Mouse (Mus musculus) liver, embryonic 12.5 days (tissue): Measurements from ENCODE around the gene Nck1. TPM values are rescaled to one million over a fixed set of nuclear protein-coding genes. Genes with fewer than 3 reads are reported as not detected.

Source experiments
- ATAC-seq: fragments of 200-750 bp; cut with Nextera tagmentation; 2 replicates; pipeline ENCODE4 v1.8.0; 2017; ENCODE audit warnings: moderate number of reproducible peaks, mild to moderate bottlenecking, moderate library complexity
- H3K27ac ChIP-seq: fragments of 300-500 bp; sonication (generic); 2 replicates; pipeline ENCODE4 v1.5.1; 2016; ENCODE audit warnings: mild to moderate bottlenecking
- H3K27me3 ChIP-seq: fragments of 300-500 bp; sonication (generic); replicated peaks from 2 replicates; pipeline ENCODE4 v1.6.1; 2016; ENCODE audit warnings: mild to moderate bottlenecking, moderate library complexity
- H3K36me3 ChIP-seq: fragments of 300-500 bp; sonication (generic); 2 replicates; pipeline ENCODE4 v1.6.1; 2016; ENCODE audit warnings: mild to moderate bottlenecking, moderate library complexity
- H3K4me1 ChIP-seq: fragments of 300-500 bp; sonication (generic); 2 replicates; pipeline ENCODE4 v1.6.1; 2016
- H3K4me2 ChIP-seq: fragments of 300-500 bp; sonication (generic); 2 replicates; pipeline ENCODE4 v1.6.1; 2016; ENCODE audit warnings: mild to moderate bottlenecking, moderate library complexity
- H3K4me3 ChIP-seq: fragments of 300-500 bp; sonication (generic); 2 replicates; pipeline ENCODE4 v1.5.1; 2016; ENCODE audit warnings: mild to moderate bottlenecking, moderate library complexity
- H3K9ac ChIP-seq: fragments of 300-500 bp; sonication (generic); 2 replicates; pipeline ENCODE4 v1.6.1; 2016; ENCODE audit warnings: mild to moderate bottlenecking, moderate library complexity
- H3K9me3 ChIP-seq: fragments of 300-500 bp; sonication (generic); replicated peaks from 2 replicates; pipeline ENCODE4 v1.6.1; 2016; ENCODE audit warnings: mild to moderate bottlenecking, moderate library complexity
- WGBS: fragments of 180-500 bp; shearing (Covaris S2); methylation state at CpG from one replicate; pipeline ENCODE4 v1.1.7; 2016; ENCODE audit not compliant: insufficient replicate concordance; 5-methylcytosine and 5-hydroxymethylcytosine counted together
- polyA plus RNA-seq: library from polyadenylated mRNA; unstranded; fragments of >200 nt; fragmentation: Nextera tagmentation; extraction: Ambion mirVana; gene quantifications from 2 replicates; pipeline ENCODE4 v1.2.1, GENCODE M21; 2016

Nck1 gene
- polyA plus RNA-seq, 1 experiment from 2014 or later, result 34.7 TPM

DNA sequence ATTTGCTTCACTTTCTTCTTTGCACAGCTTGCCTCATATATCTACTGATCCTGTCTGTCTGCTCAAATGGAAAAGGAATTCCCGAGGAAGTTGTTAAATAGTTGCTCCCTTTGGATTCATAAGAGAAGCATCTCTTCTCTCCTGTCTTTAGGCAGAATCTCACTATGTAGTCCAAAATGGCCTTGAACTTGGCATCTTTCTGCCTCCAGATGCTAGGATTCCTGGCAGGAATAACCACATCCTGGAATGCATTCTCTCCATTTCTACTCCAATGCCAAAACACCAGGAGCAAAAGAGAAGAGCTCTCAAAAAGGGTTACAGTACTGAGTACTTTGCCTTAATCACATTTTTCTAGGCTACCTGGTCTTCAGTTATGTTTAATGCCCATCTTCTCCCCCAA is 14.6 kb downstream of the Nck1 start:
- Histone ChIP-seq H3K9me3 (no peaks in the 10 kb centered on the region), H3K4me2 (no peak overlapping the region), H3K9ac (no peak overlapping the region), H3K36me3 (no peaks in the 10 kb centered on the region), H3K4me1 (peaks cover 43% of the 10 kb centered on the region), H3K27me3 (no peaks in the 10 kb centered on the region), H3K4me3 (no peak overlapping the region), H3K27ac (no peak overlapping the region)
- WGBS, result 42% methylated on average over 1 of the region's 1 CpGs
- no peak for ATAC-seq

DNA sequence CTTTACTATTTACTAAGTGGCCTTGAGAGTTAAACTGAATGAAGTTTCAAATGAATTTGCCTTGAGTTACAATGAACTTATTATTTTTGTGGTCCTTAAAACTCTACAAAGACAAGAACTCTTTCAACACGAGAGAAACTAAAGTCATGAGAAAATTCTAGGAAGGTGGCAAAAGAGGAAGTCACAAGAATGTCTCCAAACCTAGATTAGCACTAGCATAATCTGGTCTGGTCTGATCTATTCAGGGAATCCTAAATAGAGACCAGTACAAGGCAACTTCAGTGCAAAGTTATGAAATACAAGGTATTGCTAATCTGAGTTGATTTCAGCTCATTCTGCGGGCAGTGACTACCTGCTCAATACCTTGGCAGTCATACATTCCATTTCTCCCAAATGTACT is 20.7 kb downstream of the Nck1 start:
- Histone ChIP-seq H3K4me3 (no peak overlapping the region), H3K4me2 (no peak overlapping the region), H3K27me3 (no peaks in the 10 kb centered on the region), H3K4me1 (peaks cover 46% of the 10 kb centered on the region), H3K9me3 (no peaks in the 10 kb centered on the region), H3K9ac (no peak overlapping the region), H3K36me3 (no peaks in the 10 kb centered on the region), H3K27ac (no peak overlapping the region)
- ATAC-seq, result no peak
- WGBS, result 30% methylated on average over 2 of the region's 2 CpGs

DNA sequence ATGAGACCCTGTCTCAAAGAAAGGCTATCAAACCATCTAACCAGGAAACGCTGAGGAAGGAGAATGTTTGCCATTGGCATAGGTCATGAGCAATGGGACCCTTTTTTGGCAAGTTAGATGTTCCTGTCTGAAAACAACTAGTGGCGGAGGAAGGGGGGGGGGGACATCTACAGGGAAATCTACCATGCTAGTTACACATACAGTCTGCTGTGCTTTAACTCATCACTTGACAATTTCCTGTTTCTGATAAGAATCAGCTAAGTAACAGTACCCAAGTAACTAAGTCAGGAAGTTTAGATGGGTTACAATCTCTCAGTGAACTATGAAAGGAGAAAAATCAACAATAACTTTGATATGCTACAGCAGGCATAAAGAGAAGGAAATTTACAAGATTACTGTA is 23.9 kb downstream of the Nck1 start:
- no peak overlapping the region for H3K27ac ChIP-seq
- no peaks in the 10 kb centered on the region for H3K36me3 ChIP-seq
- peaks cover 41% of the 10 kb centered on the region for H3K4me1 ChIP-seq
- 42% methylated on average over 2 of the region's 2 CpGs for WGBS
- no peak for ATAC-seq
- H3K9ac ChIP-seq, result no peak overlapping the region
- H3K4me2 ChIP-seq, result no peak overlapping the region
- no peaks in the 10 kb centered on the region for H3K9me3 ChIP-seq
- H3K27me3 ChIP-seq, result no peaks in the 10 kb centered on the region
- no peak overlapping the region for H3K4me3 ChIP-seq

DNA sequence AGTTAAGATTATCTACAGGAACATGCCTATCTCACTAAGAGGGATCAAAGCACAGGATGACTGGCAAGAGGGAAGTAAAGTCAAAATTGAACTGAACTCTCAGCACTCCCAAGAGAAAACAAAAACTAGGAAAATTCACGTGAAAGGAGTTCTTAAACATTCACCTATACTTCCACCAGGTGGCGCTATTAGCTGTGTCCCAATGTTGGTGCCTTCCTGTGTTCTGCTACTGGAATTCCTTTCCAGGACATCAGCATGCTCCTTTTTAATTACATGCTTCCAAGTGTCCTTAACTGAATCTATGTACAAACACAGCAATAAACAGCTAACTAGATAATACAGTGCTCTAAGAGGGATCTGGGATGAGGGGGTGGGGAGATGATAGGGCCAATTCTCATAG is 25.3 kb downstream of the Nck1 start:
- Histone ChIP-seq H3K4me3 (no peak overlapping the region), H3K9ac (no peak overlapping the region), H3K27me3 (no peaks in the 10 kb centered on the region), H3K4me2 (no peak overlapping the region), H3K4me1 (peaks cover 34% of the 10 kb centered on the region), H3K27ac (no peak overlapping the region), H3K9me3 (no peaks in the 10 kb centered on the region), H3K36me3 (no peaks in the 10 kb centered on the region)
- ATAC-seq, result 0 out of 2 replicates have a peak, but pooled peaks have one; percentile 32
- WGBS, result 2% methylated on average over 2 of the region's 2 CpGs

DNA sequence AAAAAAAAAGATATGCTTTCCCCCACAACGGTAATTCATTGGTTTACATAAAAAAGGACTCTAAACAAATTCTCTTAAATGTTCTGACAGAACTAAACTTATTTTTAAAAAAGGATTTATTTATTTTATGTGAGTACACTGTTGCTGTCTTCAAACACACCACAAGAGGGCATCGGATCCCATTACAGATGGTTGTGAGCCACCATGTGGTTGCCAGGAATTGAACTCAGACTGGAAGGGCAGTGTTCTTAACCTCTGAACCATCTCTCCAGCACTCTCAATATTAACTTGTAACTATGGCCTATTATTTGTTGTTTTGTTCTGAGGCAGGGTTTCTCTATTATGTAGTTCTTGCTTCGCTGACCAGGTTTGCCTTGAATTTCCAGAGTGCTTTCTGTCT is 25.9 kb downstream of the Nck1 start:
- H3K4me3 ChIP-seq, result no peak overlapping the region
- ATAC-seq, result no peak
- H3K9ac ChIP-seq, result no peak overlapping the region
- no peaks in the 10 kb centered on the region for H3K36me3 ChIP-seq
- peaks cover 31% of the 10 kb centered on the region for H3K4me1 ChIP-seq
- no peaks in the 10 kb centered on the region for H3K27me3 ChIP-seq
- no peak overlapping the region for H3K4me2 ChIP-seq
- WGBS, result 86% methylated on average over 3 of the region's 3 CpGs
- H3K9me3 ChIP-seq, result no peaks in the 10 kb centered on the region
- no peak overlapping the region for H3K27ac ChIP-seq

DNA sequence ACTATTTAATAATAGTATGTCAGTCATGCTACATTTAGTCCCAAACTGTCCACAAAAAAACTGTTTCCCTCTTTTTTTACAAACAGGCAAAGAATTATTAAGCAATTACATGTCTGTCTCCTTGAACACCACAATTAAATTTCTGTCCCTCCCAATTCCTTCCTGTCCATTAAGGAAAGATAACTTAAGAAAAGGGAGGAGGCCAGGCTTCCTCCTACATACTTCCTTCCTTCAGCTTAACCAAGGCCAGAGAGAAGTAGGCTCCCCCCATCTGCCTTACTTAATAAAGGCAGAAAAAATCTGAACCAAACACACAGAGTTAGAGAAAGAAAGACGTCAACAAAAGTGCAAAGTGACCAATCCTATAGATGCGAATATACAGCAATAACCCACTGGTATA is 38.4 kb downstream of the Nck1 start:
- H3K4me1 ChIP-seq, result peaks cover 9% of the 10 kb centered on the region; the same call in 1 of the 2 replicates
- no peak for ATAC-seq
- no peak overlapping the region for H3K27ac ChIP-seq
- WGBS, result 66% methylated on average over 2 of the region's 2 CpGs
- no peak overlapping the region for H3K9ac ChIP-seq
- H3K4me3 ChIP-seq, result no peak overlapping the region
- no peaks in the 10 kb centered on the region for H3K27me3 ChIP-seq
- no peaks in the 10 kb centered on the region for H3K36me3 ChIP-seq
- H3K4me2 ChIP-seq, result no peak overlapping the region
- H3K9me3 ChIP-seq, result no peaks in the 10 kb centered on the region

DNA sequence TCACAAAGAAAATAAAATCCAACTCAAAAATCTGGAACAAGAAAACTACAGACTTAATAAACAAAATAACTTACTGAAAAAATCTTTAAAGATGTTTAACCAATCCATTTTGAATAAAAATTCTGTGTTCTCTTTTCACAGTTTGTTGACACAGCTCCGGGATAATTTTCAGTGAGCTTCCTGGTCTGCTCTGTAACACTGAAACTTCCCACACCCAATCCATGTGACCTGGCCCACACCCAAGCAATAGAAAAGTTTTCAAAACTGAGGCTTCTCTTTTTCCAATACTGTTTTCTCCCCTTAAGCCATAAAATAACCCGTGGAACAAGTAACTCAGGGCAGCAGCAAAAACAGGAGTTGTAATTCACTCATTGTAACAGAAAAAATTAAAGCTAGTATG is 39.3 kb downstream of the Nck1 start:
- no peaks in the 10 kb centered on the region for H3K27me3 ChIP-seq
- H3K4me1 ChIP-seq, result peaks cover 9% of the 10 kb centered on the region; the same call in 1 of the 2 replicates
- no peak overlapping the region for H3K4me3 ChIP-seq
- no peak overlapping the region for H3K4me2 ChIP-seq
- peaks cover 1% of the 10 kb centered on the region; the same call in 1 of the 2 replicates for H3K36me3 ChIP-seq
- no peak for ATAC-seq
- no peak overlapping the region for H3K27ac ChIP-seq
- no peaks in the 10 kb centered on the region for H3K9me3 ChIP-seq
- no peak overlapping the region for H3K9ac ChIP-seq
- WGBS, result 56% methylated on average over 2 of the region's 2 CpGs

DNA sequence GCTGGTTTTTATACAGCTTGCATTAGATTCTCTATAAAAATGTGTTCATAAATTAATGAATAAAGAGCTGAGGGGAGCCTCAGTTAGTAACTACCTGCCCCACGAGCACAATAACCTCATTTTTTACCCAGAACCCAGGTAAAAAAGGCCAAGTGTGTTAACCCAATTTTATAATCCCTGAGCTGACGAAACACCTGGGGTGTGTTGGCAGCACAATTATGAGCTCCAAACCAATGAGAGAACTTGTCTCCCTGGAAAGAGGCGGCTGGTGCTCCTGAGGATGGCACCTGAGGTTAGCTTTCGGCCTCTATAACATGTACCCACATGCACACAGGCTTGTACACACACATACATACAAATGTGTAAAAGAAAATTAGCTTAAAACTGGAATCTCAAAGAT is 40.4 kb downstream of the Nck1 start:
- Histone ChIP-seq H3K36me3 (peaks cover 5% of the 10 kb centered on the region), H3K27ac (no peak overlapping the region), H3K4me1 (peaks cover 9% of the 10 kb centered on the region; the same call in 1 of the 2 replicates), H3K9me3 (no peaks in the 10 kb centered on the region), H3K9ac (no peak overlapping the region), H3K27me3 (no peaks in the 10 kb centered on the region), H3K4me2 (no peak overlapping the region), H3K4me3 (no peak overlapping the region)
- ATAC-seq, result no peak
- 77% methylated on average over 4 of the region's 4 CpGs for WGBS

DNA sequence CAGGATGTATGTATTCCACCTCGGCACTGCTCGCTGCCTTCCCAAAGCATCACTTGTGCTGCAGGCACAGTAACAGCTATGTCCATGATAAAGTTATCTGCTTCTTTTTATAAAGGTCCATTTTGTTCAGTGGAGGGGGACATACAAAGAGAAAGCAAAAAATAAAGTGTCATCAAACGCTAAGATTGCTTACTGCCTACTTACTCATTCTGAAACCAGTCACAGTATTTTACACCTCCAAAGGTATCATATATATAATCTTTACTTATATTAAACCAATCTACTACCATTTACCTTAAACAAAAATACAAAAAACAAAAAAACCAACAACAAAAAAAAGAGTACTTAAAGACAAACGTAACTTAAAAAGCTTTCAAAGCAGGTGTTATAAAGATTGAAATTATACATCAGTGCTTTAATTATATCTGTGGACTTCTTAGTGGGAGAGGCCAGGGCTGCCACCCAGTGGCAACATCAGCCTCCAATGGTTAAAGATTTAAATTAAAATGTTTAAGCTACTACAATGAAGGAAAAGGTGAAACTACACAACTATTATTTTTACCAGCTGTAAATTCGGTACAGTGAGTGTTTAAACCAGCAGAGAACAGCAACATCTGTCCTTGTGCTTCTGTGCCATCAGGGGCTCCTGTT is 52.2 kb downstream of the Nck1 start:
- Histone ChIP-seq H3K4me3 (no peak overlapping the region), H3K36me3 (peaks cover 22% of the 10 kb centered on the region), H3K9ac (no peak overlapping the region), H3K27ac (no peak overlapping the region), H3K4me2 (no peak overlapping the region), H3K4me1 (no peaks in the 10 kb centered on the region), H3K9me3 (no peaks in the 10 kb centered on the region), H3K27me3 (no peaks in the 10 kb centered on the region)
- no peak for ATAC-seq
- 81% methylated on average over 5 of the region's 5 CpGs for WGBS

DNA sequence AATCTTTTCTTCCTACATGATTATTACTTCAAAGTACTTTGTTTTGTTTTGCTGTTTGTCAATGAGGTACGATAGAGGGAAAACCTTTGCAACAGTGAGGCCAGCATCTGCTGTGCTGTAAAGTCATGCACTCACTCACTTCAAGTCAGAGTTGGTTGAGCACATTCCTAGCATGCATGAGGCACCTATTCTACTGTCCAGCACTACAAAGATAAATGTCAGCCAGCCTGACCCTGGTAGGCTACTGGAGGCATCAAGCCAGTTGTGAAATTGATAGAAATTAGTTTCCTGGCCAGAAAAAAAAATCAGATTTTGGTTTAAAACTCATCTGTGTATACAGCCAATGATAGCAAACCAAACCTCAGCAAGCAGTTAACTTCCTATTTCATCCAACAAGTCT is 54.5 kb downstream of the Nck1 start:
- no peak for ATAC-seq
- Histone ChIP-seq H3K36me3 (peaks cover 15% of the 10 kb centered on the region), H3K4me2 (no peak overlapping the region), H3K9ac (no peak overlapping the region), H3K4me3 (no peak overlapping the region), H3K27ac (no peak overlapping the region), H3K4me1 (0 out of 2 replicates have a peak, but pooled peaks cover 4% of the 10 kb centered on the region), H3K27me3 (no peaks in the 10 kb centered on the region), H3K9me3 (no peaks in the 10 kb centered on the region)
- WGBS, result 83% methylated on average over 1 of the region's 1 CpGs

DNA sequence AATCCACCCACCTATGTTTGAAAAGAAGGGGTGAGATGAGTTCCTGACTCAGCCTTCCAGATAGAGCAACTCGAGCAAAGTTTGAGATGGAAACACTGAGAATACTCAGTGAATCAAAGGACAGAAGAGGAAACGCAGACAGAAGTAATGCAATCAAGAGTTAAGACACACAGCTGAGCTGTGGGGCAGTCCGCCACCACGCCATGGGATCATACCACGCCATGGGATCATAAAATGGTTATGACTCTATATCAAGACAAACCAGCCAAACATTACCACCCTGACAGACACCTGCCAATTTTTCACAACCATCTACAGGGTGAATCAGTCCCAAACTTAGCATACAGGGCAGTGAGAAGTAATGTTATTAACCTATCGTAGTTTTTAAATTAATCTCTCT is 57.0 kb downstream of the Nck1 start:
- no peak for ATAC-seq

DNA sequence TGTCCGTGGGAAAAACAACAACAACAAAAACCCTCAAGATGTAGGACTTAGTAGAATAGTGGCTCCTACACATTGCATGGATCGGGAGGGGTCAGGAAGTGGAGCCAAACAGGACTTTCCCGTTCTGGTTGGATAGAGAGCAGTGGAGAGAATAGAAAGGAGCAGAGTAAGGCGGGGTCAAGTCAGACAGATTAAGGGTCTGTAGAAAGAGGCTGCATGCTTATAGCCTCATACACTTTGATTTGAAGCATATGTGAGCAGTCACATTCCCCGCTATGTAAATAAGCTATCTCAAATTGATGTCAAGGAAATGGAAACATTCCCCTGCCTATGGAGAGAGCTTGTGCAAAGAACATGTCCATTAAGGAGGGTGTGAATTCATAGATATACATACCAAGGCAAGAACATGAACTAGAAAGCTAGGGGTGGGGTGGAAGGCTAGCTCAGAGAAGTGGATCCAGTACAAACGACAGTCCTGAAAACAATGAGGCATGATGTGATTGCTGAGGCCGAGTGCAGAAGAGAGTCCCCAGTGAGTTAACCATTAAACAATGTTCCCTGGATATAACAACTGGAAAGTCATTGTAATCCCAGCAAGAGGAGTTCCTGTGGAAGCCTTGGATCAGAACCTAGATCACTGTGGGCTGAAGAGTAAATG is 57.7 kb downstream of the Nck1 start:
- 0 out of 2 replicates have a peak, but pooled peaks cover 5% of the 10 kb centered on the region for H3K4me1 ChIP-seq
- H3K4me2 ChIP-seq, result no peak overlapping the region
- no peak overlapping the region for H3K9ac ChIP-seq
- H3K27ac ChIP-seq, result no peak overlapping the region
- no peaks in the 10 kb centered on the region for H3K9me3 ChIP-seq
- peaks cover 13% of the 10 kb centered on the region for H3K36me3 ChIP-seq
- 72% methylated on average over 7 of the region's 7 CpGs for WGBS
- H3K4me3 ChIP-seq, result no peak overlapping the region
- no peak for ATAC-seq
- H3K27me3 ChIP-seq, result no peaks in the 10 kb centered on the region

More for the DNA sequence above, 57.0 kb downstream of the Nck1 start:
- 74% methylated on average over 6 of the region's 6 CpGs for WGBS
- Histone ChIP-seq H3K36me3 (peaks cover 16% of the 10 kb centered on the region), H3K9me3 (no peaks in the 10 kb centered on the region), H3K27me3 (no peaks in the 10 kb centered on the region), H3K27ac (no peak overlapping the region), H3K9ac (no peak overlapping the region), H3K4me2 (no peak overlapping the region), H3K4me3 (no peak overlapping the region), H3K4me1 (0 out of 2 replicates have a peak, but pooled peaks cover 5% of the 10 kb centered on the region)
